Mouse (Mus musculus) urinary bladder, postnatal 36 days (tissue): ENCODE results near the gene Maea.

Experiments
- DNase-seq, 2 experiments: peaks; one replicate each; pipeline ENCODE4 v3.0.0; 2022; ENCODE audit warnings: low spot score in 2 of 2, mixed read lengths in 1 of 2

The Maea gene

GRCm38 (mm10) chr5:33358467-33358866 lies 23.2 kb downstream of the Maea start:
- peak in 1 of 2 experiments; percentile 19 for DNase-seq

GRCm38 (mm10) chr5:33363263-33363662 lies 28.0 kb downstream of the Maea start:
- no peak for DNase-seq

DNA sequence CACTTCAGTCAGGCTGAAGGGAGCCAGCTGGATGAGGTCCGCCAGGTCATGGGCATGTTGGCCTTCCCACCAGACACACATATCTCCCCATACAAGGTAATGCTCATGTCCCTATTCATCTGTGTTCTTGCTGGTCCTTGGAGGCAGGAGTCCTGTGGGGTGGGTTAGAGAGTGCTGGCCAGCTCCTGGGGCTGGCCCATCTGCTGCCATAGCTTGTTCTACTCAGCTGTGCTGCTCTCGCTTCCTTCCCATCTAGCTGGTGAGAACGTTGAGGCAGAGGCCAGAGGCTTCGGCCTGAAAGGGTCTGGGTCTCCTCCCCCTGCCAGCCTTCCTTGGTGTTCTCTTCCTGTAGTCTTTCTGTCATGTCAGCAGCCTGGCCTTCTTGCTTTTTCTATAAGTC lies 33.3 kb downstream of the Maea start:
- no peak for DNase-seq

- no peak for DNase-seq
These were observed 35.8 kb downstream of the Maea start for GRCm38 (mm10) chr5:33371137-33371536.

- DNase-seq: no peak
These were observed 36.4 kb downstream of the Maea start for GRCm38 (mm10) chr5:33371668-33372067.

GRCm38 (mm10) chr5:33372331-33373038 lies 37.2 kb downstream of the Maea start:
- DNase-seq: no peak

- no peak for DNase-seq
These were observed 41.9 kb downstream of the Maea start for GRCm38 (mm10) chr5:33377176-33377575.

- peak in 1 of 2 experiments; percentile 35 for DNase-seq
These were observed 42.5 kb downstream of the Maea start for GRCm38 (mm10) chr5:33377801-33378301.

DNA sequence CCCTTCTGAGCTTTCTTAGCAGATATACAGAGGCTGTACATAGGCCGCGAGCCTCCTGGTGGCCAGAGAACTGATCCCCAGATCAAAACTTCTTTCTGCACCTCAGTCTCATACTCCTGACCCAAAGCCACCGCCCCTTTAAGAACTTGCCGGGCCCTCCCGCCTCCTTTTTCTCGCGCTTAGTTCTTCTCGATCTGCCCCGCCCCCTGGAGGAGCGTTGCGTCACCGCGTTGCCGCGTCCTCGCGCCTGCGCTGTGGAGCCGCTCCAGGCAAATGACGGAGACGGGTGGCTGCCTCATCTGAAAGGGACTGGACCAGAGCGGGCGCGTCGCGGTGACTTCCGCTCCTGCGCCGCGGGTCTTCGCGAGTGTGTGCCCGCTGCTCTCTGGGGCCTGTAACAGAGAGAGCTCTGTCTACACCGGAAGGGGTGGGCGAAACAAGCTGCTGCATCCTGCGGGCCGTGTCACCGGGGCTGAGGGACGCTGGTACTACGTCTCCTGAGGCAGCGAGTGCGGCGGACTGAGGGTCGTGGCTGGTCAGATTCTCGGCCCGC lies 43.1 kb downstream of the Maea start, which contains the start of gene Uvssa:
Gene Uvssa (plus strand): TSS at position 248 of the 553 bp plus-strand sequence.
- DNase-seq: peak; percentile 97 to 99

DNA sequence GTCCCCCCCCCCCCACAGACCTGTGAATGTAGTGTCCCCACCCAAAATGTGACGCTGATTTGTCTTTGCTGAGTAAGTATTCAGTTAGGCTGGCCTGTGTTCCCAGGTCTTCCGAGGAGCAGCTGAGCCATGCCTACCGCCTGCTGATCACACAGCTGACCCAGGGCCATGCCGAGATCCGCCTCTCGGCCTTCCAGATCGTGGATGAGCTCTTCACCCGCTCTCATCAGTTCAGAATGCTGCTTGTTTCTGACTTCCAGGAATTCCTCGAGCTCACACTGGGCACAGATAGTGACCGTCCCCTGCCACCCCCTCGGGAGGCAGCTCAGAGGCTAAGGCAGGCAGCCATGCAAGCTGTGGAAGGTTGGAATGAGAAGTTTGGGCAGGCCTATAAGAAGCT lies 52.2 kb downstream of the Maea start:
- no peak for DNase-seq

- DNase-seq: peak; percentile 53 to 75
These were observed 58.5 kb downstream of the Maea start for GRCm38 (mm10) chr5:33393803-33394202.

DNA sequence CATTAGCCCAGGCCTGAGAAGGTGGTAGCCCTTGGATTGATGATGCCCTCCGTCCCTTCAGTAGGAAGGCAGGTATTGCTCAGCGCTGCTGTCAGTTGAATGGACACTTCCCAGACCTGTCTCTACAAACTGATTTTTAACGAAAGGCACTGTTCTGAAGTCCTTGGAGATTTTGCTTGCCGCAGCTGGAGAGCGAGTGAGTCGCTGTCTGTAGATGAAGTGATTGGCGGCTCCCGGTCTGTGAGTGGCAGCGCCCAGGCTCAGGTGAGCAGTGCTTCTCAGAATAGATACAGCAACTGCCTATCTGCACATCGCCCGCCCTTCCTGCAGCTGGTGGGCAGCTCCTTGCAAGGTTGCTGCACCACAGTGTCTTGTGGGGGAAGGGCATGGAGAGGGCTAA lies 60.4 kb downstream of the Maea start:
- no peak for DNase-seq

GRCm38 (mm10) chr5:33396828-33397227 lies 61.5 kb downstream of the Maea start:
- DNase-seq: no peak

DNA sequence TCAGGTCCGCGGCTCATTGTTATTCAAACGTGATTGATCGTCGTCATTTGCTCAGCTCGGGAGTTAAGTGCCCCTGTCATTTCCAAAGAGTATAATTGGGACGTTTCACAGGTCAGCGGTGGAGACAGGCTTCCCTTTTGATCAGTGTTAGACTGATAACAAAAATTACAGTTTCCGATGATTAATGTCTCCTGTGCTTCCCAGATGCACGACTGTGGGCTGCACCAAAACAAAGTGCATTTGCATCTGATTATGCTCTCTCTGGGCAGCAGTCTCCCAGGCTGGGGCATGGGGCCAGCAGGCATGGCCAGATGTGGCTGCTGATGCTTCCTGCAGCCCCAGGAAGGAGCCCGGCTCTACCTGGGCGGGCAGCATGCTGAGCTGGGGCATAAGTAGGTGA lies 65.5 kb downstream of the Maea start:
- no peak for DNase-seq

GRCm38 (mm10) chr5:33420313-33420712 lies 85.0 kb downstream of the Maea start:
- no peak for DNase-seq
